Mouse (Mus musculus) intestine, embryonic 14.5 days (tissue): ENCODE data around the gene Acot11. TPM values are rescaled to one million over a fixed set of nuclear protein-coding genes. Genes with fewer than 3 reads are reported as not detected.

ENCODE experiments used
- ATAC-seq: fragments of 200-750 bp; cut with Nextera tagmentation; replicated peaks from 2 replicates; pipeline ENCODE4 v1.8.0; 2017; ENCODE audit warnings: low read depth, moderate number of reproducible peaks, moderate TSS enrichment, moderate library complexity; ENCODE audit not compliant: low FRiP score, low TSS enrichment
- DNase-seq: peaks from one replicate; pipeline ENCODE4 v3.0.0-alpha.2; 2018; ENCODE audit warnings: low spot score
- H3K27ac ChIP-seq: fragments of 300-500 bp; sonication (generic); 2 replicates; pipeline ENCODE4 v1.5.1; 2014; ENCODE audit warnings: low read depth, mild to moderate bottlenecking, control low read depth
- H3K27me3 ChIP-seq: fragments of 300-500 bp; sonication (generic); replicated peaks from 2 replicates; pipeline ENCODE4 v1.6.1; 2014; ENCODE audit warnings: low read length, control low read depth; ENCODE audit not compliant: control insufficient read depth, insufficient read depth
- H3K36me3 ChIP-seq: fragments of 300-500 bp; sonication (generic); 2 replicates; pipeline ENCODE4 v1.6.1; 2014; ENCODE audit warnings: low read length, control low read depth; ENCODE audit not compliant: control insufficient read depth, insufficient read depth
- H3K4me1 ChIP-seq: fragments of 300-500 bp; sonication (generic); replicated peaks from 2 replicates; pipeline ENCODE4 v1.6.1; 2014; ENCODE audit warnings: low read length, control low read depth, mixed read lengths; ENCODE audit not compliant: control insufficient read depth, insufficient read depth
- H3K4me2 ChIP-seq: fragments of 300-500 bp; sonication (generic); 2 replicates; pipeline ENCODE4 v1.6.1; 2014; ENCODE audit warnings: low read length
- H3K4me3 ChIP-seq: fragments of 300-500 bp; sonication (generic); 2 replicates; pipeline ENCODE4 v1.5.1; 2014; ENCODE audit warnings: low read depth, low read length, control low read depth, mixed read lengths
- H3K9ac ChIP-seq: fragments of 300-500 bp; sonication (generic); 2 replicates; pipeline ENCODE4 v1.6.1; 2014; ENCODE audit warnings: mild to moderate bottlenecking, low read length
- H3K9me3 ChIP-seq: fragments of 300-500 bp; sonication (generic); 2 replicates; pipeline ENCODE4 v1.6.1; 2016; ENCODE audit warnings: low read length, control low read depth; ENCODE audit not compliant: control insufficient read depth
- WGBS: fragments of 180-500 bp; shearing (Covaris S2); extraction: QIAGEN DNeasy Blood & Tissue Kit; methylation state at CpG from one replicate; pipeline ENCODE4 v1.1.7; 2014; 5-methylcytosine and 5-hydroxymethylcytosine counted together
- polyA plus RNA-seq: library from polyadenylated mRNA; unstranded; fragments of >200 nt; fragmentation: Nextera tagmentation; extraction: Ambion mirVana; gene quantifications from 2 replicates; pipeline ENCODE4 v1.2.1, GENCODE M21; 2014

Gene Acot11
- polyA plus RNA-seq, 1 experiment from 2014 or later: 7.3 TPM

DNA sequence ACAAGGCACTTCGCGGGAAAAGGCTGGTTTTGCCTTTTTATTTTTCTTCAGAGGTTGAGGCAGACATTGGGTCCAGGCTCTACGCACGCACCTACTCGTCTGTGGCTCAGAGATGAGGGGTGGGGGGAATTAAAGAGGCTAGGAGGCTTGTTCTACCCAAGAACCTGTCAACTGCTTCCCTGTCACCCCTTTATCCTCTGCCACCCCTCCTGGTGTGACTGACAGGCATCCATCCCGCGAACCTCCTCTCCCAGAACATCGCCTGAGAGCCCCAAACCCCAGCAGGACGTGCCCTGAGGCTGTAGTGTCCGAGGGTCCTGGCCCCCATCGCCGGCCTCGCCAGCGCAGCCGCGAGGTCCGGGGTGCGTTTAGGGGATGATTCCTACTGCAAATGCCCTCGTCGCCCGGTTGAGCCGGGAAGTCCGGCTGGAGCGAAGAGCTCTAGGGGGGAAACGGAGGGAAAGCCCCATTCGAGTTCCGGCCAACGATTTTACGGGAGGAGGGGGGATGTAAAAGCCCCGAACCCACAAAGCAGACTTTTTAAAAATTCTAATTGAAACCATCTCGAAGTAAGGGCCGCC is 34.5 kb upstream of the Acot11 start:
- Histone ChIP-seq H3K27me3 (no peaks in the 10 kb centered on the region), H3K4me1 (peaks cover 34% of the 10 kb centered on the region), H3K9me3 (no peaks in the 10 kb centered on the region), H3K36me3 (no peaks in the 10 kb centered on the region), H3K9ac (peak overlapping the region; percentile 78), H3K4me3 (peak overlapping the region; percentile 58), H3K27ac (peak overlapping the region; percentile 98), H3K4me2 (peak overlapping the region; percentile 99)
- ATAC-seq (peak; percentile 8; the same call in 1 of the 2 replicates), DNase-seq (no peak)
- WGBS: under 1% methylated on average over 32 of the region's 32 CpGs

- H3K27me3 ChIP-seq: no peaks in the 10 kb centered on the region
- peaks cover 34% of the 10 kb centered on the region for H3K4me1 ChIP-seq
- peak; percentile 100 for DNase-seq
- H3K4me2 ChIP-seq: peak overlapping the region; percentile 99
- H3K27ac ChIP-seq: peak overlapping the region; percentile 98
- peak overlapping the region; percentile 58 for H3K4me3 ChIP-seq
- no peaks in the 10 kb centered on the region for H3K9me3 ChIP-seq
- 2% methylated on average over 36 of the region's 36 CpGs for whole genome bisulfite sequencing
- ATAC-seq: peak; percentile 81
- H3K36me3 ChIP-seq: no peaks in the 10 kb centered on the region
- H3K9ac ChIP-seq: peak overlapping the region; percentile 78
These were observed 33.9 kb upstream of the Acot11 start for GRCm38 (mm10) chr4:106838548-106839253.

DNA sequence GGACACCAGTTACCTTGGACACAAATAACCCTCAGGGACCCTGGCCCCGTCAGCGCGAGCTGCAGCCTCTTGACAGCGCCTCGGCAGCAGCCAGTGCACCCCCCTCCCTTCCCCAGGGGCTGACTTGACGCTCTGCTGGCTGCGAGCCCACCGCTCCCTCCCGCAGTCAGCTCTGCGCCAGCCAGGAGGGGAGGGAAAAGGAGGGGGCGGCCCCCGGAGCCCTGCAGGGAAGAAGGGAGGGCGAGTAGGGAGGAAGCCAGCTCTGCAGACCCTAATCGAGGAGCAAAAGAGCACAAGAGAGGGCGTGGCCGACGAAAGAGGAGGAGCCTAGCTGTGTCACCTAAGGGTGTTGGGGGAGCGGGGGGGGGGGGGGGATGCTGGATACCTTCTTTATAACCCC is 33.2 kb upstream of the Acot11 start:
- H3K4me3 ChIP-seq: peak overlapping the region; percentile 21
- H3K4me2 ChIP-seq: peak overlapping the region; percentile 99
- peaks cover 34% of the 10 kb centered on the region for H3K4me1 ChIP-seq
- H3K9me3 ChIP-seq: no peaks in the 10 kb centered on the region
- ATAC-seq: peak; percentile 21
- 0 out of 2 replicates have a peak overlapping the region, but pooled peaks have one; percentile 25 for H3K9ac ChIP-seq
- H3K36me3 ChIP-seq: no peaks in the 10 kb centered on the region
- DNase-seq: peak; percentile 84
- peak overlapping the region; percentile 98 for H3K27ac ChIP-seq
- under 1% methylated on average over 17 of the region's 18 CpGs for WGBS
- no peaks in the 10 kb centered on the region for H3K27me3 ChIP-seq

DNA sequence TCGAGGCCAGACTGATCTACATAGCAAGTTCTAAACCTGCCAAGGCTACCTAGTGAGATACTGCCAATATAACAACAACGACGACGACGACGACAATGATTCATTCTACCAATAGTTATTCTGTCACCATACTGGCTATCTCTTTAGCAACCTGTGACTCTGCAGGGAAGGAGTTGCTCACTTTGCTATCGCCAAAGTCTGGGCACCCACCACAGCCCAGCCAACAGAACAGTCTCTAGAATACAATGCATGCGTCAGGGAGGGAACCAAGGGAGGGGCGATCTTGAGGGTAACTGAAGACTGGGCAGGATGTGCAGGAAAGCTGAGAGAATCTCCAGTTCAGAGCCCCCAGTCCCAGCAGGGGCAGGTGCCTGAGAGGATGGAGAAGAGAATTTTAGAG is 32.6 kb upstream of the Acot11 start:
- H3K27me3 ChIP-seq: no peaks in the 10 kb centered on the region
- peaks cover 34% of the 10 kb centered on the region for H3K4me1 ChIP-seq
- DNase-seq: no peak
- no peaks in the 10 kb centered on the region for H3K36me3 ChIP-seq
- 0 out of 2 replicates have a peak overlapping the region, but pooled peaks have one; percentile 25 for H3K9ac ChIP-seq
- no peak overlapping the region for H3K27ac ChIP-seq
- WGBS: 13% methylated on average over 9 of the region's 9 CpGs
- ATAC-seq: no peak
- peak overlapping the region; percentile 21 for H3K4me3 ChIP-seq
- H3K9me3 ChIP-seq: no peaks in the 10 kb centered on the region
- H3K4me2 ChIP-seq: peak overlapping the region; percentile 99

- Histone ChIP-seq H3K4me3 (no peak overlapping the region), H3K9me3 (no peaks in the 10 kb centered on the region), H3K4me2 (no peak overlapping the region), H3K36me3 (no peaks in the 10 kb centered on the region), H3K4me1 (peaks cover 17% of the 10 kb centered on the region), H3K27me3 (no peaks in the 10 kb centered on the region), H3K27ac (no peak overlapping the region), H3K9ac (no peak overlapping the region)
- DNase-seq (no peak), ATAC-seq (no peak)
- 73% methylated on average over 6 of the region's 6 CpGs for WGBS
These were observed 25.8 kb upstream of the Acot11 start for GRCm38 (mm10) chr4:106830545-106831112.

GRCm38 (mm10) chr4:106827738-106828361 is 23.1 kb upstream of the Acot11 start:
- H3K36me3 ChIP-seq: no peaks in the 10 kb centered on the region
- peak overlapping the region; percentile 85 for H3K4me2 ChIP-seq
- peak overlapping the region; percentile 39 for H3K27ac ChIP-seq
- DNase-seq: peak; percentile 87
- H3K4me3 ChIP-seq: peak overlapping the region; percentile 35
- WGBS: under 1% methylated on average over 42 of the region's 42 CpGs
- peak; percentile 74 for ATAC-seq
- H3K27me3 ChIP-seq: no peaks in the 10 kb centered on the region
- no peaks in the 10 kb centered on the region for H3K9me3 ChIP-seq
- H3K9ac ChIP-seq: peak overlapping the region; percentile 38; the same call in 1 of the 2 replicates
- H3K4me1 ChIP-seq: peaks cover 17% of the 10 kb centered on the region

DNA sequence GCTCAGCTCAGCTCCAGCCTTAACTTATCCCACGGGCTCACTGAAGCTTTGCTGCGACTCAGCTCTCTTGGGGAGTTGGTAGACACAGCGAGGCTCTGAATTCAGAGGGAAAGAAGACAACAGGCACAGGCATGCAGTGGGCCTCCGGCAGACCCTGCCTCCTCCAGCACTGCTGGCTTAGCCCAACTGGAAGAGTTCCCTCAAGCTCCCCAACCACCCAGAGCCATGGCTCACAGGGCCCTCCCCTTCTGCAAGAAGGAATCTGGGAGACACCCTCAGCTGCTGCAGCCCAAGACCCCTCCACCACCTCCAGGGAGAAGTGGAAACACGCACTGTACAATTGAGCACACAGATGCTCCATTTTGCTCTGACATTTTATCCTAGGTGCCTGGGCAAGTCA is 20.4 kb upstream of the Acot11 start:
- no peak overlapping the region for H3K4me3 ChIP-seq
- WGBS: 61% methylated on average over 5 of the region's 5 CpGs
- H3K9ac ChIP-seq: no peak overlapping the region
- ATAC-seq (no peak), DNase-seq (no peak)
- H3K4me1 ChIP-seq: peaks cover 17% of the 10 kb centered on the region
- no peaks in the 10 kb centered on the region for H3K27me3 ChIP-seq
- no peak overlapping the region for H3K4me2 ChIP-seq
- H3K9me3 ChIP-seq: no peaks in the 10 kb centered on the region
- H3K36me3 ChIP-seq: no peaks in the 10 kb centered on the region
- no peak overlapping the region for H3K27ac ChIP-seq

- no peaks in the 10 kb centered on the region for H3K36me3 ChIP-seq
- no peaks in the 10 kb centered on the region for H3K27me3 ChIP-seq
- H3K9me3 ChIP-seq: no peaks in the 10 kb centered on the region
- H3K27ac ChIP-seq: no peak overlapping the region
- H3K4me1 ChIP-seq: no peaks in the 10 kb centered on the region; the same call in 1 of the 2 replicates
- H3K9ac ChIP-seq: no peak overlapping the region
- DNase-seq: no peak
- ATAC-seq: no peak
- no peak overlapping the region for H3K4me3 ChIP-seq
- no peak overlapping the region for H3K4me2 ChIP-seq
These were observed 14.6 kb upstream of the Acot11 start for GRCm38 (mm10) chr4:106819404-106819803.
